Mouse (Mus musculus): ENCODE results near the gene Mcpt8. TPM values are rescaled to one million over a fixed set of nuclear protein-coding genes. Genes with fewer than 3 reads are reported as not detected.
A peak's percentile ranks its signal among the peaks of the same experiment; 100 is the strongest.
"Not testable (repeated sequence)": the region's sequence is repeated elsewhere in the genome, so short reads cannot be mapped to it uniquely, and the experiment has no call there.

Mcpt8 gene
- polyA plus RNA-seq, 2 experiments = 4.6 to 15.8 TPM

DNA sequence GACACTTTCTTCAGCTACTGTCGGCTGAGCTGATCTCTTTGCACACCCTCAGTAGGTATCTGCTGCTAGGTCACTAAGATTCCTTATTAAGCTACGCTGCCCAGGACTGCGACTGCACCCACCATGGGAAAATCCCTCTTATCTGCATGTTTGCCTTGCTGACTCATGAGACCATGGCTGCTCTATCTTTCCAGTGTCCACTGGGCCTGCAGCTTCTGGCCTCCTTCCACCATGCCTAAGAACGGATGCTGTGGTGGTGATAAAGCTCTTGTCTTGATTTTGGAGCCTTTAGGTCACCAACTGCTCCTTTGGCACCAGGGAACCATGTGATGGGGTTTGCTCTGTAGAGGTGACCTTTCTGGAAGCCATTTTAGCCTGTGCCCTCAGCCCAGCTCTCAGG lies 27.4 kb downstream of the Mcpt8 start:
- Histone ChIP-seq H3K9ac (replicated peaks) (no peak overlapping the region), H3K4me3 (ENCODE audit: insufficient read depth in 1 of 2, low read depth in 2 of 2, low read length in 2 of 2) (no peak overlapping the region), H3K4me1 (replicated peaks; ENCODE audit: control insufficient read depth in 2 of 2, insufficient read depth in 2 of 2, low read length in 1 of 2) (peaks cover 0 to 3% of the 10 kb centered on the region in 2 experiments; a peak in 1 of 4 replicates), H3K4me2 (ENCODE audit: low read depth) (no peak overlapping the region), H3K9me3 (ENCODE audit: control insufficient read depth, low read length) (no peaks in the 10 kb centered on the region), H3K27ac (no peak overlapping the region), H3K36me3 (replicated peaks; ENCODE audit: control insufficient read depth, insufficient read depth, low read depth) (no peaks in the 10 kb centered on the region), H3K27me3 (ENCODE audit: control insufficient read depth, insufficient read depth, low read length) (no peaks in the 10 kb centered on the region)
- TF ChIP-seq CTCF (IDR thresholded peaks at IDR 0.05; ENCODE audit: low read depth) (no peak), EP300 (IDR thresholded peaks at IDR 0.05; ENCODE audit: low read depth) (no peak)
- DNase-seq (ENCODE audit: low read depth in 3 of 3, low spot score in 3 of 3) (no peak), ATAC-seq (ENCODE audit: insufficient read depth) (no peak)
- WGBS (ENCODE audit: insufficient replicate concordance) = 35% methylated on average over 4 of the region's 4 CpGs

DNA sequence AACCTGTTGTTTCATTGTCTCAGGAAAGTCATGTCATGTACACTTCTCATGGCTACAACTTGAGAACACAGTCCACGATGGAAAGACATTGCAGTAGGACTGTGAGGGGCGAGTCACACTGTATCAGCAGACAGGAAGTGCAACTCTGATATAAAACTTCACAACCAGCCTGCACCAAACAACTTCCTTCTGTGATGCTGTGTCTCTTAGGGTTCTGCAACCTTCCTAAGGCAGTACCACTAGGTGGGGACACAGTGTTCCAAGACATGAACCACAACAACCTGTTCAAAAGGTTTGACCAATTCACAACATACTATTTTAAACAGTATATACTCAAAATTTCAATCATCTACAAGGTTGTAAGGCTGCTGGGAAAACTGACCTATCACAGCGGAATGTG lies 29.7 kb downstream of the Mcpt8 start:
- H3K4me1 ChIP-seq (replicated peaks; ENCODE audit: control insufficient read depth in 2 of 2, insufficient read depth in 2 of 2, low read length in 1 of 2) = peaks cover 0 to 3% of the 10 kb centered on the region in 2 experiments; a peak in 1 of 4 replicates
- WGBS (ENCODE audit: insufficient replicate concordance) = 50% methylated on average over 3 of the region's 3 CpGs

DNA sequence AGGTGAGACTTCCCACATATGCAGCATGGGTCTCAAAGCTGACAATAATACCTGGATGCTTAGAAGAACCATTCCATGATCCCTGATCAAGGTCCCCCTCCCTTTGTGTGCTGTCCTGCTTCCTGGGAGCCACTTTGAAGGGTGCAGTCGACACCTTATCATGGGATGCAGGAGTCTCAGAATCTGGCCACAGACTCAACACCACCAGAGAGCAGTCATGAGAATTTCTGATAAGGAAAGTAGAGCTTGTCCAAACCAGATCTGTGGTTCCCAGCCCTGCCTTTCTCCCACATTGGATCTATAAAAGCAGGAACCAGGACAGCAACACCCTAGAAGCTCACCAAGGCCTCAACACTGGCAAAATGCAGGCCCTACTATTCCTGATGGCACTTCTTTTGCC lies 43.3 kb downstream of the Mcpt8 start, which contains the start of gene Mcpt2:
TSS of gene Mcpt2 (plus strand) at position 250 of the 400 bp plus-strand sequence.
- not testable (repeated sequence) for H3K27ac ChIP-seq; H3K4me2 ChIP-seq (ENCODE audit: low read depth); H3K4me1 ChIP-seq (replicated peaks; ENCODE audit: control insufficient read depth in 2 of 2, insufficient read depth in 2 of 2, low read length in 1 of 2); H3K36me3 ChIP-seq (replicated peaks; ENCODE audit: control insufficient read depth, insufficient read depth, low read depth); H3K27me3 ChIP-seq (ENCODE audit: control insufficient read depth, insufficient read depth, low read length); H3K9ac ChIP-seq (replicated peaks); H3K9me3 ChIP-seq (ENCODE audit: control insufficient read depth, low read length); H3K4me3 ChIP-seq (ENCODE audit: insufficient read depth in 1 of 2, low read depth in 2 of 2, low read length in 2 of 2)
- DNase-seq (ENCODE audit: low read depth in 3 of 3, low spot score in 3 of 3) = peak in 1 of 3 experiments; percentile 9
- peak; percentile 61; the same call in 1 of the 2 replicates for ATAC-seq (ENCODE audit: insufficient read depth)
- WGBS (ENCODE audit: insufficient replicate concordance) = 16% methylated on average over 1 of the region's 1 CpGs
- peak; percentile 62 for TF ChIP-seq EP300 (IDR thresholded peaks at IDR 0.05; ENCODE audit: low read depth)

More for the DNA sequence above, 29.7 kb downstream of the Mcpt8 start:
- no peak for DNase-seq (ENCODE audit: low read depth in 3 of 3, low spot score in 3 of 3)
- ATAC-seq (ENCODE audit: insufficient read depth) = no peak
- Histone ChIP-seq H3K4me3 (ENCODE audit: insufficient read depth in 1 of 2, low read depth in 2 of 2, low read length in 2 of 2) (no peak overlapping the region), H3K36me3 (replicated peaks; ENCODE audit: control insufficient read depth, insufficient read depth, low read depth) (no peaks in the 10 kb centered on the region), H3K9me3 (ENCODE audit: control insufficient read depth, low read length) (no peaks in the 10 kb centered on the region), H3K27me3 (ENCODE audit: control insufficient read depth, insufficient read depth, low read length) (no peaks in the 10 kb centered on the region), H3K9ac (replicated peaks) (no peak overlapping the region), H3K27ac (no peak overlapping the region), H3K4me2 (ENCODE audit: low read depth) (no peak overlapping the region)
- no peak for TF ChIP-seq EP300 (IDR thresholded peaks at IDR 0.05; ENCODE audit: low read depth)
- no peak for TF ChIP-seq CTCF (IDR thresholded peaks at IDR 0.05; ENCODE audit: low read depth)

DNA sequence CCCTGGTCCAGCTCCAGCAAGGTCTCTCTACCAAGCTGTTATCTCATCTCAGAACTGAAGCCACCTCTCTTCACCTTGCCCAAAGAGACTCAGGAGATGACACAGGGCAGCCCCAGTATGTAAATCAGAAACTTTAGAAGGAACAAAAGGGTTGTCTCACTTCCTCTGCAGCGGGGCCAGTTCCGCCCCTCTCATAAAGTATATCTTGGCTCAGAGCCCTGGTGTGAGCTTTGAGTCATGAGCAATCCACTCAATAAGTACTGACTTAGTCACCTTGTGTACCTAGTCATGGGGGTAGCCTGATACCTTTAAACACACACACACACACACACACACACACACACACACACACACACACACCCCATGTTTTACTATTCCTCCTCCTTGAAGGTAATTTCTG lies 50.6 kb downstream of the Mcpt8 start:
- Histone ChIP-seq H3K27ac (no peak overlapping the region), H3K4me1 (replicated peaks; ENCODE audit: control insufficient read depth in 2 of 2, insufficient read depth in 2 of 2, low read length in 1 of 2) (no peaks in the 10 kb centered on the region), H3K36me3 (replicated peaks; ENCODE audit: control insufficient read depth, insufficient read depth, low read depth) (no peaks in the 10 kb centered on the region), H3K4me2 (ENCODE audit: low read depth) (no peak overlapping the region), H3K9me3 (ENCODE audit: control insufficient read depth, low read length) (no peaks in the 10 kb centered on the region), H3K27me3 (ENCODE audit: control insufficient read depth, insufficient read depth, low read length) (no peaks in the 10 kb centered on the region), H3K4me3 (ENCODE audit: insufficient read depth in 1 of 2, low read depth in 2 of 2, low read length in 2 of 2) (no peak overlapping the region), H3K9ac (replicated peaks) (no peak overlapping the region)
- DNase-seq (ENCODE audit: low read depth in 3 of 3, low spot score in 3 of 3) = no peak
- 50% methylated on average over 2 of the region's 2 CpGs for WGBS (ENCODE audit: insufficient replicate concordance)
- no peak for ATAC-seq (ENCODE audit: insufficient read depth)
- TF ChIP-seq CTCF (IDR thresholded peaks at IDR 0.05; ENCODE audit: low read depth) = no peak
- TF ChIP-seq EP300 (IDR thresholded peaks at IDR 0.05; ENCODE audit: low read depth) = no peak

Small RNA genes lying within 50 kb of the gene (microRNA-seq; reads per million reads assigned to microRNA genes)
- gene Mir6949 = not detected

Other genes with a start within 250 kb of the Mcpt8 start
- 1.7 and 1.9 TPM in 2 replicates for gene Nynrin, start 231.3 kb downstream of the Mcpt8 start, polyA plus RNA-seq (2012; rRNA removed)
- gene Nynrin, start 231.3 kb downstream of the Mcpt8 start, polyA plus RNA-seq (2014; fragmentation: Nextera tagmentation; extraction: Ambion mirVana) = 1.2 and 1.4 TPM in 2 replicates
- gene Cbln3, start 200.9 kb downstream of the Mcpt8 start, polyA plus RNA-seq (2012; rRNA removed) = 0.15 and 0.16 TPM in 2 replicates
- 0.06 and 0.15 TPM in 2 replicates for gene Cbln3, start 200.9 kb downstream of the Mcpt8 start, polyA plus RNA-seq (2014; fragmentation: Nextera tagmentation; extraction: Ambion mirVana)
- gene Khnyn, start 200.3 kb downstream of the Mcpt8 start, polyA plus RNA-seq (2012; rRNA removed) = 5.8 and 7.5 TPM in 2 replicates
- gene Khnyn, start 200.3 kb downstream of the Mcpt8 start, polyA plus RNA-seq (2014; fragmentation: Nextera tagmentation; extraction: Ambion mirVana) = 2.4 and 2.8 TPM in 2 replicates
- gene Sdr39u1, start 185.0 kb downstream of the Mcpt8 start, polyA plus RNA-seq (2012; rRNA removed) = 6.1 and 6.7 TPM in 2 replicates
- gene Sdr39u1, start 185.0 kb downstream of the Mcpt8 start, polyA plus RNA-seq (2014; fragmentation: Nextera tagmentation; extraction: Ambion mirVana) = 11.8 and 12.0 TPM in 2 replicates
- gene Cma1, start 140.6 kb downstream of the Mcpt8 start, polyA plus RNA-seq (2012; rRNA removed) = 0.12 and 0.13 TPM in 2 replicates
- 0.15 and 0.25 TPM in 2 replicates for gene Cma1, start 140.6 kb downstream of the Mcpt8 start, polyA plus RNA-seq (2014; fragmentation: Nextera tagmentation; extraction: Ambion mirVana)
- gene Cma2, start 134.3 kb downstream of the Mcpt8 start, polyA plus RNA-seq (2012; rRNA removed) = not detected in 2 replicates
- gene Cma2, start 134.3 kb downstream of the Mcpt8 start, polyA plus RNA-seq (2014; fragmentation: Nextera tagmentation; extraction: Ambion mirVana) = not detected in 2 replicates
- not detected in 2 replicates for gene Mcpt1, start 67.3 kb downstream of the Mcpt8 start, polyA plus RNA-seq (2012; rRNA removed)
- gene Mcpt1, start 67.3 kb downstream of the Mcpt8 start, polyA plus RNA-seq (2014; fragmentation: Nextera tagmentation; extraction: Ambion mirVana) = not detected in 2 replicates
- gene Mcpt9, start 54.8 kb downstream of the Mcpt8 start, polyA plus RNA-seq (2012; rRNA removed) = not detected in 2 replicates
- not detected in 2 replicates for gene Mcpt9, start 54.8 kb downstream of the Mcpt8 start, polyA plus RNA-seq (2014; fragmentation: Nextera tagmentation; extraction: Ambion mirVana)
- gene Mcpt2, start 43.2 kb downstream of the Mcpt8 start, polyA plus RNA-seq (2012; rRNA removed) = 0.06 and 0.11 TPM in 2 replicates
- gene Mcpt2, start 43.2 kb downstream of the Mcpt8 start, polyA plus RNA-seq (2014; fragmentation: Nextera tagmentation; extraction: Ambion mirVana) = 0.13 and 0.22 TPM in 2 replicates
- 0.04 TPM in 1 of 2 replicates, not detected in the other for gene Mcpt4, start 23.0 kb downstream of the Mcpt8 start, polyA plus RNA-seq (2012; rRNA removed)
- not detected in 2 replicates for gene Mcpt4, start 23.0 kb downstream of the Mcpt8 start, polyA plus RNA-seq (2014; fragmentation: Nextera tagmentation; extraction: Ambion mirVana)
- 32.2 and 32.6 TPM in 2 replicates for gene Ctsg, start 17.3 kb upstream of the Mcpt8 start, polyA plus RNA-seq (2012; rRNA removed)
- 27.1 and 48.4 TPM in 2 replicates for gene Ctsg, start 17.3 kb upstream of the Mcpt8 start, polyA plus RNA-seq (2014; fragmentation: Nextera tagmentation; extraction: Ambion mirVana)
- 0.10 TPM in 1 of 2 replicates, not detected in the other for gene Gzme, start 35.4 kb upstream of the Mcpt8 start, polyA plus RNA-seq (2012; rRNA removed)
- gene Gzme, start 35.4 kb upstream of the Mcpt8 start, polyA plus RNA-seq (2014; fragmentation: Nextera tagmentation; extraction: Ambion mirVana) = not detected in 2 replicates
- gene Gzmd, start 47.3 kb upstream of the Mcpt8 start, polyA plus RNA-seq (2012; rRNA removed) = 0.04 TPM in 1 of 2 replicates, not detected in the other
- not detected in 2 replicates for gene Gzmd, start 47.3 kb upstream of the Mcpt8 start, polyA plus RNA-seq (2014; fragmentation: Nextera tagmentation; extraction: Ambion mirVana)
- not detected in 2 replicates for gene Gzmg, start 74.3 kb upstream of the Mcpt8 start, polyA plus RNA-seq (2012; rRNA removed)
- not detected in 2 replicates for gene Gzmg, start 74.3 kb upstream of the Mcpt8 start, polyA plus RNA-seq (2014; fragmentation: Nextera tagmentation; extraction: Ambion mirVana)
- gene Gzmn, start 89.3 kb upstream of the Mcpt8 start, polyA plus RNA-seq (2012; rRNA removed) = not detected in 2 replicates
- not detected in 2 replicates for gene Gzmn, start 89.3 kb upstream of the Mcpt8 start, polyA plus RNA-seq (2014; fragmentation: Nextera tagmentation; extraction: Ambion mirVana)
- 0.05 TPM in 1 of 2 replicates, not detected in the other for gene Gzmf, start 126.1 kb upstream of the Mcpt8 start, polyA plus RNA-seq (2012; rRNA removed)
- gene Gzmf, start 126.1 kb upstream of the Mcpt8 start, polyA plus RNA-seq (2014; fragmentation: Nextera tagmentation; extraction: Ambion mirVana) = not detected in 2 replicates
- not detected in 2 replicates for gene Gzmc, start 149.4 kb upstream of the Mcpt8 start, polyA plus RNA-seq (2012; rRNA removed)
- gene Gzmc, start 149.4 kb upstream of the Mcpt8 start, polyA plus RNA-seq (2014; fragmentation: Nextera tagmentation; extraction: Ambion mirVana) = not detected in 2 replicates
- gene Gzmb, start 177.0 kb upstream of the Mcpt8 start, polyA plus RNA-seq (2012; rRNA removed) = 0.06 and 0.17 TPM in 2 replicates
- 0.18 TPM in 1 of 2 replicates, not detected in the other for gene Gzmb, start 177.0 kb upstream of the Mcpt8 start, polyA plus RNA-seq (2014; fragmentation: Nextera tagmentation; extraction: Ambion mirVana)

Measured in liver, embryonic 14.5 days (tissue).